22 mouse cellular contexts compared by ENCODE assay signal in the genomic region with DNA sequence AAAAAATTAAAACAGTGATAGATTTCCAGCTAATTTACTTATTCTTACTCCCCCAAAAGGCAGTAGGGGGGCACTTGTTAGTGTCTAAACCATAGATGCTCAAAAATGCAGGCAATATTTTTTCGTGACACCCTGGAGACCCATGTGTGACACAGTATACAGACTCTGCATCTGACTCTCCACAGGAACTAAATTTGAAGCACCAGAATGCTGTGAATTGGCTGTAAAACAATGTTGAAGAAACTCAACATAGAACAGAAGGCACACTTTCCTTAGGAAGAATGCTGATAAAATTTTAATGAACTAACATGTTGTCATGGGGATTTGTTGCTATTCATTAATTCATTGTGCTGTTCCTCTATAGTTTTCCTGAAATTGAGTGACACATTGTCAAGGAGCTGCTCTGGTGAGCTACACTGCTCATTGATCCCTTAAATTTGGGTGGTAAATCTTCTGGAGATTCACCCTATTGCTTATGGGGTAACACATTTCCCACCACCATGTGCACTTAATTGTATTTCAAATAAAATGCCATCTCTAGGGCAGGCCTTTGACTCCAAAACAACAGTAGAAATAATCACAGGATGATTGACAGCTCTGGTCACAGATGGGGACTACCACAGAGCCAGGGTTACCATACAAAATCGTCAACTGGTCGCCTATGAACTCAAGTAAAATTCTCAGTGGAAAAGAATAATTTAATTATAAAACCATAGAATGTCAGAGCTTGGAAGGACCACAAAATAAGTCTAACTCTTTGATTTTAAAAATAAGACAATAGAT.
DNase-seq lines count a peak whose midpoint lies in the region; ATAC-seq and TF ChIP-seq lines count a peak whose summit lies in the region.
"Had no signal": no experiment of that assay in that cellular context is flagged by ENCODE, and none has a peak within 500 bp of the region (broad histone marks: within the 10 kb centered on the region; RNA-seq: fewer than 3 reads in every experiment).

No protein-coding gene starts in this region.

- no peaks in the 10 kb centered on the region for H3K4me1 ChIP-seq in embryonic facial prominence, embryonic 11.5 days (ENCODE audit: control insufficient read depth, insufficient read depth, low read length)
- no peaks in the 10 kb centered on the region for H3K4me1 ChIP-seq in embryonic facial prominence, embryonic 10.5 days
- H3K4me1 ChIP-seq in forebrain, embryonic 15.5 days: no peaks in the 10 kb centered on the region
- H3K4me1 ChIP-seq in hindbrain, postnatal 0 days (ENCODE audit: insufficient read depth, low read length): no peaks in the 10 kb centered on the region
- H3K4me1 ChIP-seq in neural tube, embryonic 14.5 days (ENCODE audit: control insufficient read depth, insufficient read depth, low read length): no peaks in the 10 kb centered on the region
- H3K4me1 ChIP-seq: heart, embryonic 12.5 days; limb, embryonic 13.5 days; liver, embryonic 15.5 days; megakaryocyte, embryonic 14.5 days had no signal

- no peak overlapping the region for H3K4me3 ChIP-seq in embryonic facial prominence, embryonic 11.5 days (ENCODE audit: low read depth, low read length)
- no peak overlapping the region for H3K4me3 ChIP-seq in embryonic facial prominence, embryonic 10.5 days
- no peak overlapping the region for H3K4me3 ChIP-seq in forebrain, embryonic 15.5 days
- H3K4me3 ChIP-seq in hindbrain, postnatal 0 days (ENCODE audit: low read length): no peak overlapping the region
- H3K4me3 ChIP-seq in neural tube, embryonic 14.5 days (ENCODE audit: low read depth, low read length): no peak overlapping the region
- H3K4me3 ChIP-seq: heart, embryonic 12.5 days; limb, embryonic 13.5 days; liver, embryonic 15.5 days; megakaryocyte, embryonic 14.5 days had no signal

- H3K4me2 ChIP-seq in embryonic facial prominence, embryonic 11.5 days (ENCODE audit: low read depth, low read length): no peak overlapping the region
- H3K4me2 ChIP-seq in forebrain, embryonic 15.5 days (replicated peaks): no peak overlapping the region
- no peak overlapping the region for H3K4me2 ChIP-seq in hindbrain, postnatal 0 days (ENCODE audit: low read depth, low read length)
- no peak overlapping the region for H3K4me2 ChIP-seq in neural tube, embryonic 14.5 days (ENCODE audit: low read depth, low read length)
- H3K4me2 ChIP-seq: heart, embryonic 12.5 days; limb, embryonic 13.5 days; liver, embryonic 15.5 days had no signal

- H3K27me3 ChIP-seq in embryonic facial prominence, embryonic 11.5 days (ENCODE audit: control insufficient read depth, insufficient read depth, low read length): no peaks in the 10 kb centered on the region
- no peaks in the 10 kb centered on the region for H3K27me3 ChIP-seq in embryonic facial prominence, embryonic 10.5 days (replicated peaks; ENCODE audit: low read depth, poor library complexity, severe bottlenecking)
- no peaks in the 10 kb centered on the region for H3K27me3 ChIP-seq in forebrain, embryonic 15.5 days
- H3K27me3 ChIP-seq in hindbrain, postnatal 0 days (ENCODE audit: insufficient read depth, low read length): no peaks in the 10 kb centered on the region
- H3K27me3 ChIP-seq in neural tube, embryonic 14.5 days (ENCODE audit: control insufficient read depth, insufficient read depth, low read length): no peaks in the 10 kb centered on the region
- H3K27me3 ChIP-seq: heart, embryonic 12.5 days; limb, embryonic 13.5 days; liver, embryonic 15.5 days; megakaryocyte, embryonic 14.5 days had no signal

- intact Hi-C loops in heart, postnatal 36 days (cut with DNase I): no loop called here

- TF ChIP-seq CTCF in hindbrain, postnatal 0 days (IDR thresholded peaks at IDR 0.05; ENCODE audit: low read depth): no peak

- no peaks in the 10 kb centered on the region for H3K36me3 ChIP-seq in embryonic facial prominence, embryonic 11.5 days (replicated peaks; ENCODE audit: control insufficient read depth, insufficient read depth, low read depth, low read length)
- H3K36me3 ChIP-seq in embryonic facial prominence, embryonic 10.5 days (replicated peaks): no peaks in the 10 kb centered on the region
- no peaks in the 10 kb centered on the region for H3K36me3 ChIP-seq in forebrain, embryonic 15.5 days
- no peaks in the 10 kb centered on the region for H3K36me3 ChIP-seq in hindbrain, postnatal 0 days (ENCODE audit: insufficient read depth, low read length)
- no peaks in the 10 kb centered on the region for H3K36me3 ChIP-seq in neural tube, embryonic 14.5 days (ENCODE audit: control insufficient read depth, insufficient read depth, low read length)
- H3K36me3 ChIP-seq: G1E; heart, embryonic 12.5 days; limb, embryonic 13.5 days; liver, embryonic 15.5 days had no signal

- 66% methylated on average over 3 of the region's 3 CpGs for WGBS in embryonic facial prominence, embryonic 11.5 days
- WGBS in embryonic facial prominence, embryonic 10.5 days: 81% methylated on average over 3 of the region's 3 CpGs
- WGBS in forebrain, embryonic 15.5 days: 51% methylated on average over 3 of the region's 3 CpGs
- 35% methylated on average over 3 of the region's 3 CpGs for WGBS in hindbrain, postnatal 0 days
- WGBS in neural tube, embryonic 14.5 days: 62% methylated on average over 3 of the region's 3 CpGs

- no peak for DNase-seq in embryonic facial prominence, embryonic 11.5 days (ENCODE audit: low spot score)
- no peak for DNase-seq in embryonic facial prominence, embryonic 10.5 days (ENCODE audit: low spot score)
- DNase-seq in hindbrain, postnatal 0 days (ENCODE audit: low spot score): peak; percentile 2
- no peak for DNase-seq in lung, postnatal 14 days
- no peak for DNase-seq in kidney, adult 11 months
- DNase-seq in heart, postnatal 36 days: no peak
- DNase-seq: cerebellum, adult 11-12 months; cerebellum, postnatal 36 days; heart, postnatal 4 days; kidney, postnatal 25 days; layer of hippocampus, adult 9-11 months; thymus, postnatal 36 days had no signal

- no peak overlapping the region for H3K27ac ChIP-seq in embryonic facial prominence, embryonic 11.5 days (replicated peaks; ENCODE audit: low read depth, low read length)
- H3K27ac ChIP-seq in embryonic facial prominence, embryonic 10.5 days (replicated peaks): no peak overlapping the region
- H3K27ac ChIP-seq in forebrain, embryonic 15.5 days (replicated peaks): no peak overlapping the region
- no peak overlapping the region for H3K27ac ChIP-seq in hindbrain, postnatal 0 days
- H3K27ac ChIP-seq in neural tube, embryonic 14.5 days (ENCODE audit: low read depth, low read length): no peak overlapping the region
- H3K27ac ChIP-seq: limb, embryonic 13.5 days; liver, embryonic 15.5 days had no signal

- 0 out of 2 replicates have a peak, but pooled peaks have one; percentile 29 for ATAC-seq in embryonic facial prominence, embryonic 11.5 days (replicated peaks; ENCODE audit: insufficient number of reproducible peaks, low FRiP score, low TSS enrichment, low read depth)
- peak; percentile 94 for ATAC-seq in forebrain, embryonic 15.5 days (replicated peaks)
- no peak for ATAC-seq in hindbrain, postnatal 0 days
- ATAC-seq in neural tube, embryonic 14.5 days (ENCODE audit: low read depth): peak; percentile 68; the same call in 1 of the 2 replicates
- ATAC-seq: CD4-positive, CD25-positive, alpha-beta regulatory T cell, adult 4 months; intestine, postnatal 0 days; lung, postnatal 0 days had no signal

- no peak overlapping the region for H3K9ac ChIP-seq in embryonic facial prominence, embryonic 11.5 days (replicated peaks; ENCODE audit: low read length)
- no peak overlapping the region for H3K9ac ChIP-seq in forebrain, embryonic 15.5 days (replicated peaks)
- H3K9ac ChIP-seq in hindbrain, postnatal 0 days (replicated peaks; ENCODE audit: low read length): no peak overlapping the region
- H3K9ac ChIP-seq in neural tube, embryonic 14.5 days (replicated peaks; ENCODE audit: low read depth, low read length): no peak overlapping the region
- H3K9ac ChIP-seq: heart, embryonic 12.5 days; limb, embryonic 13.5 days; liver, embryonic 15.5 days had no signal

- no peaks in the 10 kb centered on the region for H3K9me3 ChIP-seq in embryonic facial prominence, embryonic 11.5 days (replicated peaks; ENCODE audit: control insufficient read depth, low read length)
- H3K9me3 ChIP-seq in embryonic facial prominence, embryonic 10.5 days: no peaks in the 10 kb centered on the region
- no peaks in the 10 kb centered on the region for H3K9me3 ChIP-seq in forebrain, embryonic 15.5 days
- no peaks in the 10 kb centered on the region for H3K9me3 ChIP-seq in hindbrain, postnatal 0 days (ENCODE audit: low read length)
- H3K9me3 ChIP-seq in neural tube, embryonic 14.5 days (ENCODE audit: control insufficient read depth, low read length): no peaks in the 10 kb centered on the region
- H3K9me3 ChIP-seq: heart, embryonic 12.5 days; limb, embryonic 13.5 days; liver, embryonic 15.5 days; megakaryocyte, embryonic 14.5 days had no signal
